Mouse (Mus musculus): ENCODE measurements at regions not wholly inside any gene's neighbourhood (a gene's known extent, or its start where the extent isn't known, plus 50 kb on each side); places are given as distances from the start of the nearest gene placed in this dataset.

DNA sequence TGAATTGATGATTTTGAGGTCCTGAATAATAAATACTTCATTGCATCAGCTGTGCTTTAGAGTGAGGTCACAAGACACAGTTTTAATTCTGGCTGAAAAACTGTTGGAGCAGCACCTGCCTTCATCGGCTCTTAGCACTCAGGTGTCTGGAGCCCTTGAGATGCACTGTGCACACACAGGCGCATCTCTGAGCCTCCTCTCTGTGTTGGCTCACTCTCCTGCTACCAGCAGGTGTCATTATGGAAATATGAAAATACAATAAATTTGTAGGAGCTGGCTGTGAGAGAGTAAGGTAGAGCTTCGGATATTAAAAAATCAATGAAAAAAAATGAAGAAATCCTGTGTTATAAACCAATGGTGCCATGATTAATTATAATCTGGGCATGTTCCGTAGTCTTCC is 114.0 kb downstream of the Kcnrg start:
- TF ChIP-seq CTCF (IDR thresholded peaks at IDR 0.05; ENCODE audit: low read depth, low read length) (no peak), POLR2A (IDR thresholded peaks at IDR 0.05; ENCODE audit: extremely low read depth, insufficient read depth, low read length) (no peak)

All from liver, adult 2 months (tissue).